Mouse (Mus musculus): ENCODE data around the gene Mllt6.
"Not testable (repeated sequence)": the region's sequence is repeated elsewhere in the genome, so short reads cannot be mapped to it uniquely, and the experiment has no call there.

Mllt6 gene

DNA sequence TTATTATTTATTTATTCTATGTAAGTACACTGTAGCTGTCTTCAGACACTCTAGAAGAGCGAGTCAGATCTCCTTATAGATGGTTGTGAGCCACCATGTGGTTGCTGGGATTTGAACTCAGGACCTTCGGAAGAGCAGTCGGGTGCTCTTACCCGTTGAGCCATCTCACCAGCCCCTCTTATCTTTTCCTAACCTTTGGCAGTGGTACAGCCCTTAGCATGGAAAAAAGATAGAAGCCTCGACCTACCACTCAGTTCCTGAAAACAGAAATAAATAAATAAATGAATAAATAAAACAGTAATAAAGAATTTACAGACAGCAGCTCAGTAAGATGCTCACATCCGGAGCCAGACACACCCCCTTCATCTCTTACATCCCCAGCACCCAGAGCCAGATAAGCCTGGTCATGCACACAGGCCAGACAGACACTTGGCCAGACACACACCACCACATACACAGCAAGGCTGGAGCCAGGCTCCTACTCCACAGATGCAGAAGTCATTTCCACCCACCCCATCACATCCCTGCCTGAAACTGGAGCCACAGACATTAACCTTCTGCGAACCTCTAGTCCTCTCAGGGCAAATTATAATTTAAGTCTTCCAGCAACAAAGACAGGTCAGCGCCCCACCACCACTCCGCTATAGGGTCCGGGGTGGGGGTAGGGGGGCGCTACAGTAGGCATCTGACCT is 34.1 kb downstream of the Mllt6 start:
- no peak for DNase-seq

DNA sequence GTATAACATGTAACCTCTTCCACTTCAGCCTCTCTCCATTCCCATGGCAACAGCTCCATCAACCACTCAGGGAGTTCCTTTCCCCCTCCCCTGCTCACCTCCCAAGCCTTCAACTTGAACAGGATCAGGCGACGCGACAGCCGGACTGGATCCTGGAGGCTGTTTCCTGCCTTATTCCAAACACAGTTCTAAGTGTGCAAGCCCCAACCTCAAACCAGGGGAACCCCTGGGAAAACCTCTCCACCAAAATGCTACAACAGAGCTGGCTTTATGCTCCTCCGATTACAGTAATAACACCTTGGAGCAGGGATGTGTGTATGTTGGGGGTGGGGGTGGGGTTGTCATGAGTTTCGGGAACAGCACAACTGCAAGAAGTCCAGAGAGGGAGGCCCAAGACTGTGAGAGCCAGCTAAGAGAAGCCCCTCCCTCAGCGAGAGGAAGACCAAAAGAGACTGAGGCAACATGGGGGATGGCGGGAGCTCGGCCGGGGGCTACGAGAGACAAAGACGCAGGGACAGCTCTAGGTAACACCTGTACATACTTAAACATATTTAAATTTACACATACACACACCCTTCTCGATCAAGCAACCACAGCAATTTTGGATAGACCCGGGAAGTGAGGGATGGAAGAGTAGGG is 34.8 kb downstream of the Mllt6 start:
- no peak for DNase-seq

DNA sequence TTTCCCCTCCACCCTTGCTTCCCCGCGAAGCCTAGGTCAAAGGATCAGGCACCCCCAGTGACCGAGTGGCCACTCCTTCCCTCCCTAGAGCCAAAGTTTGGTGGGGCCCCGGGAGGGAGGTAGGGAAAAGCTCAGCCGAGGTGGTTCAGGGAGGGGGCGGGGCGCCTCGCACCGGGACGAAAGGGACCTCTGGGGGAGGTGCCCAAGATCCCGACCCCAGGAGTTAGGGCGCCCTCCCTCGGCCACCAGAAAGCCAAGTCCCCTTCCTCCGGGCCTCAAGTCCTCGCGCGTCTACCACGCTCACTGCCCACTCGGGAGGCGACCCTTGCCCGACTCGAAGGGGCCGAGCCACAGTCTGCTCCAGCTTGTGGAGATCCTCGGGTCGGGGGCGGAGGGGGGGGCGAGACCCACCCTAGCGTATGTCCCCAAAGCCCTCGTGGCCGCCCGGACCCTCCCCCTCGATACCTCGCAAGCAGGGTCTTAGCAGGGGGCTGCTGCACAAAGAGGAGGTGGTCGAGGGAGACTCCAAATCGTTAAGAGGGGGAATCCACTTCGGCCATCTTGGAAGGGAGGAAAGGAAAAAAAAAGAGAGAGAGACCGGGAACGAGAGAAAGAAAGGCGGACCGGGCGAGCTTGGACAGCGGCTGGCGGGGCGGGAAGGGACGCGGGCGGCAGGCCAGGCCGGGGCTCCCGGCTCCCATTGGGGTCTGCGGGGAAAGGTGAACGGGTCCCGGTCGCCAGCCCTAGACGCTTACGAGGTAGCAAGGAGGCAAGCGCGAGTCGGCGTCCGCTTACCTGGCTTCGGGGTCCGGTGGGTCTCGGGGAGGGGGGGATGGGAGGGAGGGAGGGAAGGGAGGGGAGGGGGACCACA is 35.8 kb downstream of the Mllt6 start:
- peak; percentile 59 to 74 for DNase-seq

DNA sequence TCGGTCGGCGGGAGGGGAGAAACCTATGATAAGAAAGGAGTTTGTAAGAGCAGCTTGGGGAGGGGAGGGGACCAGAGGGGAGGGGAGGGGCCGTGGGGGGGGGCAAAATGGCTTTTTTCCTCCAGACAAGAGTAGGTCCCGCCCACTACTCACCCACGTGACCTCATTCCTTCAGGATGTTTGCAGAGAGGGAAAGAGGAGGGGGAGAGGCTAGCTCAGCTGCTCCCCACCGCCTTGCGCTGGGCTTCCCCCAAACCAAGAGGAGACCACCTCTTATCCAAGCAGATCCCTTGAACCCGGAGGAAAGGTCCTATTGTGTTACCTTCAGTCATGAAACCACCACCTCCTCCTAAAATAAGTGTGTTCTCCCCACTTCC is 36.4 kb downstream of the Mllt6 start:
- DNase-seq = peak; percentile 83 to 84

DNA sequence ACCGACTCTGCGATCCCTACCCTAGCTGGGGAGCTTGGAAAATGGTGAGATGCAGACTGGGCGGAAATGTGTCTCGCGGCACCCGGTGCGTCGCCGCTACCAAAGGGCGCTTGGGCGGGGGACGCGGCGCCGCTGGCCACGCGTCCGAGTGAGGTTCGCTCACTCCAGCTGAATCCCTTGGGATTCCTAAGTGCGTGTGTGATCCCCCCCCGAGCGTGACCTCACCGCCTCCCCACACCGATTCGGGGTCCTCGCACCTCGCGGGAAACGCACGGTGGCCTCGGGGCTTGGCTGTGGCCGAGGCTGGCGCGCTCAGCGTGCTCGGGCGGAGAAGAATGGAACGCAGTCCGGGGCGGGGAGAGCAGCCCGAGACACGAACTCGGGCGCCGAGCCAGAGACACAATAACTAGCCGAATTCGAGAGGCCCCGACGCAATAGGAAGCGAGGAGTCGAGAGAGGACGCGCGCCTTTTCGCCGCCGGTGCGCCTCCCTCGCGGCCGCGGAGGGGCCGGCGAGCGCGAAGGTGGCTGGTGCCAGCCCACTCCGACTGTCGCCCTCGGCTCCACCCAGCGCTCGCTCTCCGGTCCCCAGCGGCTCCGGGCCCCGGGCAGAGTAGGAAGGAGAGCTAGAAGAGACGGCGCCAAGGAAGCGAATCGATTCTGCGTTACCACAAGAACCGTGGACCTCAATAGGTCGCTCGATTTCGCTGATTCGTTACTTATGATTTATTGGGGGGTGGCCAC is 37.0 kb downstream of the Mllt6 start, which contains the start of gene Pcgf2:
TSS of gene Pcgf2 (minus strand) at position 495 of the 743 bp plus-strand sequence.
- DNase-seq = peak; percentile 84 to 85

DNA sequence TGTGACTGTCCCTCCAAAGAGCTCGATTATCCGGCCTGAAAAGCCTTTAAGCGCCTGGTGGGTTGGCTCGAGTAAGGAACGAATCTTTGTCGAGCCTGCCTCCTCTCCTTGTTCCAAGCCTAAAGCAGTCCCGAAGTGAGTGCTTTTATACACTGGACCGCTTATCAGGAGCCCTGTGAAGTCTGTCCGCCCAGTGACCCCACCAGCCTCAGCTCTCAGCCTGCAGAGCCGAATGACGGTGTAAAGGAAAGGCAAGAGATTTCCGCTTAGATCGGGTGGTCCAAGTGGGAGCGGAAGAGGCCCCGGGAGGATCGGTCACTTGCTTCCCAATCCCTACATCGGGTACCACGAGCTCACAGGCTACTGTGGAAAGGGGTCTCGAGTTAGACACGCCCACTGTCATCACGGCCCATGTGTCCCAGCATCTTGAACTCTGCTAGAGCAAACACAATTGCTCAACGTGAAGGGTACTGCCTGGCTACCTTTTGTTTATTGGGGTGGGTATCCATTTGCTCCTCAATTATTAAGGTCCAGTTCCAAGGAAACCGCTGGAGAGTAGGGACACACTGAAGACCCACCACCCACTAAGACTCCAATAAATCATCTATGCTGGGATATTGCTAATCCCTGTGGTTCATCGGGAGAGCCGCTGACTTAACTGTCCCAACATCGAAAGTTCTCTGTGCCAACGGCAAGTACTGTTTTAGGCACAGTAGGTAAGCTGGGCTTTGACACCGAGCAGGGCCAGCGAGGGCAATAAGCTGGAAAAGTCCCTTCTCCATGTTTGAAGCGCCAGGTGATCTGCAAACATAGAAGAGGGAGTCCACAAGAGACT is 37.7 kb downstream of the Mllt6 start:
- no peak for DNase-seq

DNA sequence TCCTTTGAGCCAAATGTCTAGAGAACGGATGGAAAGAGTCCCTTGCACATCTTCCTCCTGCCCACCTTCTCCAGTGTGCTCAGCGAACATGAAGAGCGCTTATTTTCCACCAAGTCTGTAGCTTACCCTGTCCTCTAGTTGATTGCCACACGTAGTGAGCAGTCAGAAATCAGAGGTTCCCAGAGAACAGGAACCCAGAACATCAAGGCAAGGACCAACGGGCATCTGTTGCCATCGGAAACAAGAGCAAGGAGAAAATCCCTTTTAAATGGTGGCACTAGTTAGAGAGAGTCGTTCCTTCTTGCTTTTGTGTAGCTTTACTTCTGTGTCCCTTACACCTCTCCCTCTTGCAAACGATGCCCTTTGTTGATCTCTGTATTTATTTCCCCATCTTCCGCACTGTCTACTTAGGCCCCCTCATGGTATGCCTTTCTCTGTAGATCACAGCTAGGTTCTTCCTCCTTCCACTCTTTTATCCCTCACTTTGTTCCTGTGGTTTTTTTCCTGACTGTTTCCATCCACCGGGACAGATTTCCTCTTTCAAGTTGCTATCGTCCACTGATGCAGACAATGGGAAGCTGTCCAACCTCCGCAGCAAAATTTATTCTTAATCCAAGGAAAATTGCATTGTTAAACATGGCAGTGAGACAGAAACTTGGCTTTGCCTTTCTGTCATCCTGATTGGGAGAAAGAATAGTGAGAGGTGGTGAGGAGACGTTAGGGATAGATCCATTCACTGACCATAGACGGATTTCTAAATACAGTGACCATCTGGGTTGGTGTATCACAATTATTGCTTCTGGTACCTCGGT is 38.6 kb downstream of the Mllt6 start:
- peak in 1 of 2 experiments; percentile 31 for DNase-seq

DNA sequence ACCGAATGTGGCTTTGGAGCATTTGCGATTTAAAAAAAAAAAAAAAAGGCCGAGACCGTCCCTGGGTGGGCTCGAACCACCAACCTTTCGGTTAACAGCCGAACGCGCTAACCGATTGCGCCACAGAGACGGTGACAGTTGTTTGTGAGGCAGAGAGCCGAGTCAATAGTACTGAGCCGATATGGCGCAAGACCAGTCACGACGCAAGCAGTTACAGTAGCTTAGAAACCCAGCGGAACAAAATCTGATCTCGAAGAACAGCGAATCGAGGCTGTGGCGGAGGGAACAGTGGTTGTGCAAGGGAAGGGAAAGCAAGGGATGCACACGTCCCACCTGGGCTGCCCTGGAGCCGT is 39.2 kb downstream of the Mllt6 start:
- peak; percentile 87 to 92 for DNase-seq

DNA sequence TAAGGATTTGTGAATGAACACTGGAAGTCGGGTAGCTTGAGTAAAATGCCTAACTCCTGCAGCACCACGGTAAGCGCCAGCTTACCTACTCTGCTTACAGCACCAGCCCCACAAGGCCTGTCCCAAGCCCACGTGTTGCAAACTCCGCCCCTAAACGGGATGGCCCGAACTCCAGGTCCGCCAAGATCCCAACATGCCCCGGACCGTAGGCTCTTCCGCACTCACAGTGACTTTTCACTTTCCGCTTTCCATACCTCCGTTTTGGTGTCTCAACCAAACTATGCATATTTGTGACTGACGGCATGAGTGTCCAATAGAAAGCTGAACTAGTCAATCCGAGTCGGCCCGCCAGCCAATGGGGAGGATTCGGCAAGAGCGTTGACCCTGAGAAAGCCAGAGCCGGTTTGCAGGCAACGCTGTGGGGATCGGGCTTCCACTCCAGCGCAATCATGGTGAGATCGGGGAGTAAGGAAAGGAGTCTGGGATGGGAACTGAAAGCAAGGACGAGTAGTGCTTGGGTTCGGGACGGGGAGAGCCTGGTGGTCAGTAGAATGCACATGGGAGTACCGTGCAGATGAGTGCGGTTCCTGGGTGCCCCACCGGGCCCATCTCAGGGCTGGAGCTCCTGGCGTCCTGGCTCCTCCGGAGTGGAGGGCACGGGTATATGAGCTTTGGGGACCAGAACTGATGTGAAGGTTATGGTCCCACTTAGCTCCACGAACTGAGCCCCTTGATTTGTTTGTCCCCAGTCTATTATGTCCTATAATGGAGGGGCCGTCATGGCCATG is 40.0 kb downstream of the Mllt6 start, which contains the start of gene Psmb3:
TSS of gene Psmb3 (plus strand) at position 361 of the 788 bp plus-strand sequence.
- DNase-seq = peak; percentile 98 to 100

DNA sequence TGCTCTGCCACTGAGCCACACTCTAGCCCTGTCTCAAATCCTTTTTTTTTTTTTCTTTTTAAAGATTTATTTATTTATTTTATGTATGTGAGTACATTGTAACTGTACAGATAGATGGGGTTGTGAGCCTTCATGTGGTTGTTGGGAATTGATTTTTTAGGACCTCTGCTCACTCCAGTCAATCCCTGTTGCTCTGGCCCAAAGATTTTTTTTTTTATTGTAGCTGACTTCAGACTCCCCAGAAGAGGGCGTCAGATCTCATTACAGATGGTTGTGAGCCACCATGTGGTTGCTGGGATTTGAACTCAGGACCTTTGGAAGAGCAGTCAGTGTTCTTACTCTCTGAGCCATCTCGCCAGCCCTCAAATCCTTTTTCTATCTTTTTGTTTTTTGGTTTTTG is 46.9 kb downstream of the Mllt6 start:
- DNase-seq = not testable (repeated sequence)

DNA sequence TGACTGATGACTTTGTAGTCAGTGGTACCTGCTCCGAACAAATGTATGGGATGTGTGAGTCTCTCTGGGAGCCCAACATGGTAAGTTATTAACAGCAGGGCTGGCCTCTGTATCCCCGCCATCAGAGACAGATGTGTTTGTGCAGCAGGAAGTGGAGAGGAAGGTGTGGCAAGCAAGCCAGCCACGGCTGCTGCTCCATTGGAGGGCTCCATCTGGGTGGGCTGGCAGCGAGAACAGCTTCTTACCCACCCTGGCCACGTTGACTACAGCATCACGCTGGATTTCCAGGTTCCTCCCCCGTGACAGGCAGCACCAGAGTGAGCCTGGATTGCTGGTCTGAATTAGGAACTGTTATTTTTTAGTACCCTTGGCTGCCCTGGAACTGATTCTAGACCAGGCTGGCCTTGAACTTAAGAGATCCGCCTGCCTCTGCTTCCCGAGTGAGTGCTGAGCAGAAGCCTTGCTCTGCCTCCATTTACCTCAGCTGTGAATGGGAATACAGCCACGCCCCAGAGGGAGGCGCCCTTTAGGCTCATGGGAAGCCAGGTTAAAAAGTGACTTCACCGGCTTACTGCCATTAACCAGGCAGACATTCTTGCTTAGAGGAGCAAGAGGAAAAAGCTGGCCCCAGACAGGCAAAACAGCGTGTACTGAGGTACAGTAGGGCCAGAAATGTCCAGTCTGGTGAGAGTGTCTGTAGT is 48.1 kb downstream of the Mllt6 start:
- no peak for DNase-seq

DNA sequence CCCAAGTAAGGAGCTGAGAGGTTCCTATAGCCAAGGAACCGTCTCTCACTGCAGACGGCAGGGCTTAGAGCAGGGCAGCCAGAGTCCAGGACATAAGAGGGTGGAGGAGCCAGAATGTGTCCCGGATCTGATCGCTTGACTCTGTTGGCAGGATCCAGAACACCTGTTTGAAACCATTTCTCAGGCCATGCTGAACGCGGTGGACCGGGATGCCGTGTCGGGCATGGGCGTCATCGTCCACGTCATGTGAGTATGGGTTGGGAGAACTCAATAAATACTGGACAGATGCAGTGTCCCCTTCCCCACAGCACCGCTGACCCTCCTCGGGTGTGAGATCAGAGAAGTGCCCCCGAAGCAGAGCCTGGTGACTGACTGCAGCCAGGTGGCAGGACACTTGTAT is 49.1 kb downstream of the Mllt6 start:
- no peak for DNase-seq

DNA sequence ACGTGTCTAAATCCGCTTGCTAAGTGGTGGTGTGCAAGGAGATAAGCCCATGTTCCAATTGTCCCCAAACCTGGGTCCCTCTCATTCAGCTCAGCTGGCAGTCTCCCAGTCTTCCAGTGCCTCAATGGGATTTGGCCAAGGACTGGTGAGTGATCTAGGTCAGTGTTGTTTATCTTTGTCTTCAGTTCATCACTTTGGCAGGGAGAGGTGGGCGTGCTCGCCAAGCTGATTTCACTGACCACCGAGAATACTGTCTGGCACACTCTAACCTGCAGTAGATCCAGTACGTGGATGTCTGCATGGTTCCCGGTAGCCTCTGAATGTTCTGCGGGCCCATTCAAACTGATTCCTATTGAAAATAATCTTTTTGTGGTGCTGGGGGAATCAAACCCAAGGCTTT is 50.7 kb downstream of the Mllt6 start:
- peak; percentile 53 for DNase-seq

DNA sequence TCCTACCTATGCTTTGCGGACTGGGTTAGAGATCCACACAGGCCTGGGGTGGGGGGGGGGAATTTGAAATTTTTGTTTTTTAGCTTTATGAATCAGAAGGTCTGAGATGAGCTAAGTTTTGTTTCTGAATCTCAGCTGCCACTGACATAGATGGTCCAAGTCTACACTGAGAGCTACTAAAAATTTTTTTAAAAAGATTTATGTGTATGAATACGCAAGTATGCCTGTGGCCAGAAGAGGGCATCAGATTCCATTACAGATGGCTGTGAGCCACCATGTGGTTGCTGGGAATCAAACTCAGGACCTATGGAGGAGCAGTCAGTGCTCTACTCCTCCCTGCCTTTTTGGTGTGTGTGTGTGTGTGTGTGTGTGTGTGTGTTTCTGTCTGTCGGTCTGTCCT is 51.1 kb downstream of the Mllt6 start:
- DNase-seq = no peak

DNA sequence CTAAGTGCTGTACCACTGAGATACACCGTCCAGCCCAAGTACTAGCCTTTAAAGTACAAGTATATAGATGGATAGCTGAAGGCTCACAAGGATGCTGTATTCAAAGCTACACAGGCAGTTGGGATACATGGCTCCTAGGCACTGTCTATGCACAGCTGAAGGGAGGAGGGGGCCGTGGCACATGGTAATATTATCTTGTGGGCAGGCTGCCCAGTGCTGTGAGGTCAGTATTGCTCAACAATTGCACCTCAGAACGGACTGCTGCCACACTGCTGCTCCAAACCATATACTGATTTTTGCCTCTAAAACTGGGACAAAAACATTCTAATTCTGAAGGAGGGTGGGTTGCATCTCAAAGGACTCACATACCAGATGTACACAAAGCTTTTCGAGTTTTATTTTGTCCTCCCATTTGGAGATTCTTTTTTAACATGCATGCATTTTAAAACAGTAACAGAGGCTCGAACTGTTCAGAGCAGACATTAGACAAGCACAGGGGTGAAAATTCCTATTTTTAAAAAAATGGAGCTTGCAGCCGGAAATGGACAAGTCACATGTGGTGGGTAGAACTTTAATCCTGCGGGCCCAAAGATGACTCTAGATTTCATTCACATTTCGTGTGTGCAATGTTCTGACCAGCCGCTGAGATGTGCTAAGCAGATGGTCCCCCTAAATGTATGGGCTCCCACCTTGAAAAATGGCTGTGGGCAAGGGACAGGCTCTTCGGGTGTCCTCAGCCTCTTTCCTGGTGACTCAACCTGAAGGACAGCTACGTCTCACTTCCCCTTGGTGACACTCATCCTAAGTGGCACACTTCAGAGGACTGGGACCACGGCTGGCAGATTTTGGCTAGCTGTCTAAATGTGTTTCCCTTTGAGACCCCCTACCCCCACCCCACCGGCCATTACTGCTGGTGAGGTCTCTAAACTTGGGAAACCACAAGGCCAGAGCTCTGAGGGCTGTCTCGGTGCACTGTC is 51.9 kb downstream of the Mllt6 start:
- no peak for DNase-seq

DNA sequence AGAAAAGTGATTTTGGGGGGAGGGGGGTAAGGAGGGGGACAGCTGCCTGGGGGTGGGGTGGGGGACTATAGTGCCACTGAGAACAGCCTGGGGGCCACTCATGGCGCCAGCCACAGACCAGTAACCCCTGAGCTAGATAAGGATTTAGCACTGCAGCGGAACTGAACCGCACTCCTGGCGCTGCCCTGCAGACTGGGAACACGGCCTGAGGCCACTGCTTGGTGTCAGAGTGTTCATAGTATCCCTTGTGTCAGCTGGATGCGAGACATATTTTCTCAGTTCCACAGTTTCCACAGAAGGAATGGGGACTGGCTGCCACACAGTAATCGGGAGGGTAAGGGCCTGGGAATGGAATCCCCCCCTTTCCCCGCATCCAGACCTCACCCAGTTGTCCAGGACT is 52.8 kb downstream of the Mllt6 start:
- no peak for DNase-seq

DNA sequence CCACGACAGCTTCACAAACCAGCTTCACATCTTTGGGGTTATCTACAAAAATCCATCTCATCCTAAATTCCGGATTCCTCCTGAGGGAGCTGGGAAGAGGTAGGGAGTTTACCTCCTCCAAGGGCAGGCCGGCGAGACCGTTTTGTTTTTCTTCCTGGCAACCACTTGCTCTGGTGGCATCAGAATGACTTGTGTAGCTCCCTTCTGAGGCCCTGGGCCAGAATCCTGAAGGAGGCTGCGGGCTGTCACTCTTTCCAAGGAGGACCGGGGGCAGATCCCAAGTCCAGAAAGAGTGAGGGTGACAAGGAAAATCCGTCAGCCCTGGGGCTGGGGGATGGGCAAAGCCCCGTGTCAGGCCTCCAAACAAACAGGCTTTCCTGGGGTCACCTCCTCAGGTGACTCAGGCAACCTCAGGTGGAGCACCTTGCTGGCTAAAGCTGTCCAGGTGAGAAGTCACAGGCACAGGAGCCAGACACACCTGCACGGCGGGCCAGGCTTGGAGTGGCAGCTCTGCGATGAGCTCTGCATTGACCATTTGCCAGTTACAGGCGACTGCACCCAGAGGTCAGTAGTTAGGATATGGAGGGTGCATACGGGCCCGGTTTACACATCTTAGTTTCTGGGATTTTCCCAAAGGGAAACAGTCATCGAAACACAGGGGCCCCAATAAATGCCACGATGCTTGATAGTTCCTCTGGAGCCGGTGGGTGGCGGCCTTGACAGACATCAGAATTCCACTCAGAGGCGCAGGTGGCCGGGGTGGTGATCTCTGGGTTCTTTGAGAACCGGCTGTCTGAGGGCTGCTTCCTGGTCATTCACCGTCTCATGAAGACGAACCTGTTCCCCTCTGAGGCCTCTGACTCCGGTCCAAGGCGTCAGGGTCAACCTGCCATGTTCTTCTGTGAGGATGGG is 54.4 kb downstream of the Mllt6 start:
- no peak for DNase-seq

Data from cerebellum, postnatal 36 days (tissue).